Comparison of ENCODE assay signal across 9 mouse cellular contexts in genomic region chr17:4740784-4741183, GRCm38 (mm10).
A peak's percentile ranks its signal among the peaks of the same experiment; 100 is the strongest.
DNase-seq lines count a peak whose midpoint lies in the region; ATAC-seq lines count a peak whose summit lies in the region.
"Had no signal": no experiment of that assay in that cellular context is flagged by ENCODE, and none has a peak within 500 bp of the region (broad histone marks: within the 10 kb centered on the region; RNA-seq: fewer than 3 reads in every experiment).

No protein-coding gene starts in this region.

- 26% methylated on average over 5 of the region's 5 CpGs for whole genome bisulfite sequencing in hindbrain, embryonic 11.5 days
- 22% methylated on average over 5 of the region's 5 CpGs for WGBS in neural tube, embryonic 12.5 days

- no peaks in the 10 kb centered on the region for H3K9me3 ChIP-seq in hindbrain, embryonic 11.5 days (ENCODE audit: control insufficient read depth, low read length)
- H3K9me3 ChIP-seq in neural tube, embryonic 12.5 days = no peaks in the 10 kb centered on the region

- DNase-seq in kidney, postnatal 4 days = peak; percentile 21 to 25
- no peak for DNase-seq in kidney, postnatal 36 days
- DNase-seq in cerebellum, postnatal 14 days = peak; percentile 91 to 95
- peak; percentile 70 for DNase-seq in hindbrain, embryonic 11.5 days (ENCODE audit: low spot score)
- DNase-seq in lung, postnatal 10 days = no peak
- DNase-seq: heart, adult 2 months had no signal

- H3K9ac ChIP-seq in hindbrain, embryonic 11.5 days (ENCODE audit: low read depth, low read length) = no peak overlapping the region
- H3K9ac ChIP-seq in neural tube, embryonic 12.5 days = no peak overlapping the region

- no peak overlapping the region for H3K4me2 ChIP-seq in hindbrain, embryonic 11.5 days (replicated peaks; ENCODE audit: low read depth, low read length)
- no peak overlapping the region for H3K4me2 ChIP-seq in neural tube, embryonic 12.5 days (replicated peaks)

- no peak overlapping the region for H3K4me3 ChIP-seq in hindbrain, embryonic 11.5 days (ENCODE audit: low read depth, low read length)
- H3K4me3 ChIP-seq in neural tube, embryonic 12.5 days = no peak overlapping the region
- H3K4me3 ChIP-seq: heart, adult 2 months; myocyte had no signal

- no peak overlapping the region for H3K27ac ChIP-seq in hindbrain, embryonic 11.5 days (ENCODE audit: low read depth, low read length)
- H3K27ac ChIP-seq in neural tube, embryonic 12.5 days = no peak overlapping the region
- H3K27ac ChIP-seq: heart, adult 2 months had no signal

- H3K36me3 ChIP-seq in hindbrain, embryonic 11.5 days (ENCODE audit: control insufficient read depth, insufficient read depth, low read length) = no peaks in the 10 kb centered on the region
- H3K36me3 ChIP-seq in neural tube, embryonic 12.5 days = no peaks in the 10 kb centered on the region

- peak; percentile 65; the same call in 1 of the 2 replicates for ATAC-seq in hindbrain, embryonic 11.5 days (ENCODE audit: low FRiP score)
- ATAC-seq in neural tube, embryonic 12.5 days (ENCODE audit: low FRiP score, low read depth) = 0 out of 2 replicates have a peak, but pooled peaks have one; percentile 44
- ATAC-seq in granulocyte monocyte progenitor cell, adult 5-6 weeks (replicated peaks; ENCODE audit: poor library complexity, severe bottlenecking) = no peak

- H3K27me3 ChIP-seq in hindbrain, embryonic 11.5 days (ENCODE audit: control insufficient read depth, insufficient read depth, low read length) = no peaks in the 10 kb centered on the region
- H3K27me3 ChIP-seq in neural tube, embryonic 12.5 days (replicated peaks) = no peaks in the 10 kb centered on the region

- no peaks in the 10 kb centered on the region for H3K4me1 ChIP-seq in hindbrain, embryonic 11.5 days (replicated peaks; ENCODE audit: control insufficient read depth, insufficient read depth, low read length)
- H3K4me1 ChIP-seq in neural tube, embryonic 12.5 days = peaks cover 15% of the 10 kb centered on the region

Comparison
In these comparisons a context has a peak if more than half of its experiments do, and no peak if none do; other contexts are left out.
1. DNase-seq: peak in kidney, postnatal 4 days (2 of 2), cerebellum, postnatal 14 days (2 of 2) and hindbrain, embryonic 11.5 days (single experiment); none in kidney, postnatal 36 days (0 of 2) and lung, postnatal 10 days (single experiment).